Mouse (Mus musculus) heart, adult 2 months (tissue): ENCODE measurements around the gene Pawr.

Source experiments
- CTCF ChIP-seq: fragments of 200-600 bp; IDR thresholded peaks from 2 replicates; pipeline ENCODE4 v1.8.1; 2022; ENCODE audit warnings: antibody characterized with exemption, mild to moderate bottlenecking, moderate library complexity
- EP300 ChIP-seq: fragments of 200-500 bp; IDR thresholded peaks from 2 replicates; pipeline ENCODE4 v1.6.1; 2011; ENCODE audit warnings: low read depth, low read length, control low read depth; ENCODE audit not compliant: insufficient read depth
- POLR2A ChIP-seq: fragments of 200-500 bp; IDR thresholded peaks from 2 replicates; pipeline ENCODE4 v1.6.1; 2011; ENCODE audit warnings: mild to moderate bottlenecking, low read depth, low read length, control low read depth; ENCODE audit not compliant: insufficient read depth

- TF ChIP-seq CTCF (no peak), POLR2A (no peak), EP300 (no peak)
Measured at GRCm38 (mm10) chr10:108293620-108294195, 38.2 kb upstream of the Pawr start.
